Mouse (Mus musculus) MEL (cell line): ENCODE measurements around the gene Vps37d. TPM values are rescaled to one million over a fixed set of nuclear protein-coding genes. Genes with fewer than 3 reads are reported as not detected.

Source experiments
- DNase-seq: peaks from one replicate; pipeline ENCODE4 v3.0.0; 2011; ENCODE audit warnings: low read depth, low spot score
- H3K27ac ChIP-seq: 2 replicates; pipeline ENCODE4 v1.5.1; 2012; ENCODE audit warnings: low read depth, mild to moderate bottlenecking, control low read depth, low read length, moderate library complexity; ENCODE audit not compliant: control insufficient read depth
- H3K27me3 ChIP-seq, 2 experiments: fragments of 150-350 bp in 1 of 2; sonication (generic) in 1 of 2; 2 replicates each; pipeline ENCODE4 v1.6.1; 2012; ENCODE audit warnings: low read length in 2 of 2, mild to moderate bottlenecking in 2 of 2, improper control_type of control experiment in 1 of 2, moderate library complexity in 1 of 2; ENCODE audit not compliant: insufficient read depth in 2 of 2, control insufficient read depth in 1 of 2
- H3K36me3 ChIP-seq, 2 experiments: 2 replicates each; pipeline ENCODE4 v1.6.1; 2012 to 2014; ENCODE audit warnings: low read length in 2 of 2, improper control_type of control experiment in 1 of 2, inconsistent platforms in 1 of 2, mild to moderate bottlenecking in 1 of 2; ENCODE audit not compliant: insufficient read depth in 2 of 2, control insufficient read depth in 1 of 2
- H3K4me1 ChIP-seq, 2 experiments: fragments of 150-350 bp in 1 of 2; sonication (generic) in 1 of 2; 2 replicates each; pipeline ENCODE4 v1.6.1; 2012; ENCODE audit warnings: low read length in 2 of 2, improper control_type of control experiment in 1 of 2, mild to moderate bottlenecking in 1 of 2; ENCODE audit not compliant: insufficient read depth in 2 of 2, control insufficient read depth in 1 of 2
- H3K4me3 ChIP-seq, 2 experiments: fragments of 150-350 bp in 1 of 2; sonication (generic) in 1 of 2; 2 replicates each; pipeline ENCODE4 v1.5.1; 2012; ENCODE audit warnings: low read depth in 2 of 2, low read length in 2 of 2, mild to moderate bottlenecking in 2 of 2, moderate library complexity in 2 of 2, control low read depth in 1 of 2, improper control_type of control experiment in 1 of 2; ENCODE audit not compliant: control insufficient read depth in 1 of 2, insufficient read depth in 1 of 2
- H3K79me2 ChIP-seq: 2 replicates; pipeline ENCODE4 v1.6.1; 2012; ENCODE audit warnings: mild to moderate bottlenecking, low read length, moderate library complexity; ENCODE audit not compliant: control insufficient read depth, poor library complexity, insufficient read depth
- H3K9ac ChIP-seq: 2 replicates; pipeline ENCODE4 v1.6.1; 2012; ENCODE audit warnings: low read depth, mild to moderate bottlenecking, control low read depth, low read length, moderate library complexity; ENCODE audit not compliant: control insufficient read depth, poor library complexity, severe bottlenecking
- H3K9me3 ChIP-seq: fragments of 150-350 bp; sonication (generic); replicated peaks from 2 replicates; pipeline ENCODE4 v1.6.1; 2012; ENCODE audit warnings: mild to moderate bottlenecking, low read length, improper control_type of control experiment, moderate library complexity; ENCODE audit not compliant: insufficient read depth
- BHLHE40 ChIP-seq: IDR thresholded peaks from 2 replicates; pipeline ENCODE4 v1.6.1; 2012; ENCODE audit warnings: low read depth, mild to moderate bottlenecking, inconsistent platforms, low read length, improper control_type of control experiment, borderline replicate concordance
- CTCF ChIP-seq, 3 experiments: IDR thresholded peaks in 2 of 3; conservative IDR thresholded peaks in 1 of 3; 2 replicates each; pipeline ENCODE4 v1.5.1; 2011 to 2012; ENCODE audit warnings: low read length in 3 of 3, low read depth in 2 of 3, mild to moderate bottlenecking in 2 of 3, improper control_type of control experiment in 1 of 3, inconsistent platforms in 1 of 3, mixed read lengths in 1 of 3, moderate library complexity in 1 of 3; ENCODE audit not compliant: control insufficient read depth in 1 of 3, insufficient read depth in 1 of 3, poor library complexity in 1 of 3, severe bottlenecking in 1 of 3
- ELF1 ChIP-seq: IDR thresholded peaks from 2 replicates; pipeline ENCODE4 v1.6.1; 2014; ENCODE audit warnings: low read depth, mild to moderate bottlenecking, inconsistent platforms, low read length, improper control_type of control experiment, moderate library complexity
- ETS1 ChIP-seq: IDR thresholded peaks from 2 replicates; pipeline ENCODE4 v1.6.1; 2012; ENCODE audit warnings: low read depth, mild to moderate bottlenecking, inconsistent platforms, low read length, improper control_type of control experiment, moderate library complexity
- KAT2A ChIP-seq: conservative IDR thresholded peaks from 2 replicates; pipeline ENCODE4 v1.6.1; 2012; ENCODE audit warnings: low read depth, low read length, improper control_type of control experiment, inconsistent platforms
- MAZ ChIP-seq: IDR thresholded peaks from 2 replicates; pipeline ENCODE4 v1.6.1; 2012; ENCODE audit warnings: low read depth, mild to moderate bottlenecking, inconsistent platforms, low read length, improper control_type of control experiment
- MYC ChIP-seq: IDR thresholded peaks from 2 replicates; pipeline ENCODE4 v1.6.1; 2011; ENCODE audit warnings: low read depth, mild to moderate bottlenecking, low read length, improper control_type of control experiment, moderate library complexity
- NRF1 ChIP-seq: IDR thresholded peaks from 2 replicates; pipeline ENCODE4 v1.6.1; 2014; ENCODE audit warnings: low read depth, mild to moderate bottlenecking, inconsistent platforms, low read length, improper control_type of control experiment, moderate library complexity; ENCODE audit not compliant: poor library complexity, insufficient read depth, severe bottlenecking
- RAD21 ChIP-seq: IDR thresholded peaks from 2 replicates; pipeline ENCODE4 v1.6.1; 2011; ENCODE audit warnings: mild to moderate bottlenecking, low read depth, low read length, improper control_type of control experiment
- SIN3A ChIP-seq: IDR thresholded peaks from 2 replicates; pipeline ENCODE4 v1.6.1; 2012; ENCODE audit warnings: low read length, improper control_type of control experiment, inconsistent platforms
- SMC3 ChIP-seq: IDR thresholded peaks from 2 replicates; pipeline ENCODE4 v1.6.1; 2011; ENCODE audit warnings: low read depth, low read length, improper control_type of control experiment
- TAL1 ChIP-seq: IDR thresholded peaks from 2 replicates; pipeline ENCODE4 v1.6.1; 2012; ENCODE audit warnings: mild to moderate bottlenecking, inconsistent platforms, low read length, moderate library complexity, mixed read lengths
- USF1 ChIP-seq: IDR thresholded peaks from 2 replicates; pipeline ENCODE4 v1.6.1; 2014; ENCODE audit warnings: low read depth, mild to moderate bottlenecking, inconsistent platforms, low read length, improper control_type of control experiment, moderate library complexity
- ZC3H11A ChIP-seq: IDR thresholded peaks from 2 replicates; pipeline ENCODE4 v1.6.1; 2012; ENCODE audit warnings: low read depth, mild to moderate bottlenecking, inconsistent platforms, low read length, improper control_type of control experiment
- ZMIZ1 ChIP-seq: IDR thresholded peaks from 2 replicates; pipeline ENCODE4 v1.6.1; 2012; ENCODE audit warnings: low read depth, mild to moderate bottlenecking, inconsistent platforms, low read length, improper control_type of control experiment, moderate library complexity
- polyA plus RNA-seq, 2 experiments: library from polyadenylated mRNA; stranded (reverse) in 1 of 2; unstranded in 1 of 2; fragments of >175 nt in 1 of 2; fragments of >200 nt in 1 of 2; gene quantifications; 2 replicates each; pipeline versions ENCODE4 v1.2.1 to v1.2.4; 2012; ENCODE audit warnings: low replicate concordance in 2 of 2, low read depth in 1 of 2; ENCODE audit not compliant: insufficient read length in 2 of 2, insufficient read depth in 1 of 2, missing spikeins in 1 of 2
- total RNA-seq: library from RNA; depleted of rRNA; stranded (reverse); fragments of 300-350 nt; gene quantifications from 2 replicates; pipeline ENCODE4 v1.2.3, GENCODE M21; 2012

The Vps37d gene
- total and polyA plus RNA-seq, 3 experiments = 0.31 to 1.2 TPM; not detected in 1

DNA sequence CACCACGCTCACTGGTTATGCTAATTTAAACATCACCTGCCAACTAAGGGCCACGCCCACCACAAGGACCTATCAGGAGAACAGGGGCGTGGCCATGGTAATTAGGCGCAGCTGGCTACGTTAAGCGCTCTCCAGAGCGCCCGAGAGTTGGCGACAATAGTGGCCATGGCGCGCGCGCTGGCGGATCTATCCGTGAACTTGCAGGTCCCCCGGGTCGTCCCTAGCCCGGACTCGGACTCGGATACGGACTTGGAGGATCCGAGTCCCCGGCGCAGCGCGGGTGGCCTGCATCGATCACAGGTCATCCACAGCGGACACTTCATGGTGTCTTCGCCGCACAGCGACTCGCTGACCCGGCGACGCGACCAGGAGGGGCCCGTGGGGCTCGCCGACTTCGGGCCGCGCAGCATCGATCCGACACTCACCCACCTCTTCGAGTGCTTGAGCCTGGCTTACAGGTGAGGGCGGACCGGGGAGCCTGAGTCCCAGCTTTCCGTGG is 28.7 kb upstream of the Vps37d start:
- no peaks in the 10 kb centered on the region for H3K36me3 ChIP-seq
- H3K9me3 ChIP-seq = no peaks in the 10 kb centered on the region
- no peak overlapping the region for H3K27ac ChIP-seq
- TF ChIP-seq ELF1 (no peak), CTCF (IDR thresholded peaks at IDR 0.05 in 2 of 3, conservative IDR thresholded peaks at IDR 0.05 in 1 of 3; ENCODE audit: control insufficient read depth in 1 of 3, insufficient read depth in 1 of 3, low read depth in 2 of 3, low read length in 3 of 3, poor library complexity in 1 of 3, severe bottlenecking in 1 of 3) (no peak), MAZ (no peak), ZMIZ1 (no peak), ETS1 (no peak), SIN3A (no peak), TAL1 (no peak), BHLHE40 (no peak), KAT2A (no peak), NRF1 (no peak), MYC (no peak), USF1 (no peak)
- TF ChIP-seq, all 39 proteins: peak for 0
- Histone ChIP-seq H3K27me3 (no peaks in the 10 kb centered on the region), H3K9ac (no peak overlapping the region), H3K4me1 (no peaks in the 10 kb centered on the region), H3K4me3 (no peak overlapping the region), H3K79me2 (no peaks in the 10 kb centered on the region)
- DNase-seq = no peak

DNA sequence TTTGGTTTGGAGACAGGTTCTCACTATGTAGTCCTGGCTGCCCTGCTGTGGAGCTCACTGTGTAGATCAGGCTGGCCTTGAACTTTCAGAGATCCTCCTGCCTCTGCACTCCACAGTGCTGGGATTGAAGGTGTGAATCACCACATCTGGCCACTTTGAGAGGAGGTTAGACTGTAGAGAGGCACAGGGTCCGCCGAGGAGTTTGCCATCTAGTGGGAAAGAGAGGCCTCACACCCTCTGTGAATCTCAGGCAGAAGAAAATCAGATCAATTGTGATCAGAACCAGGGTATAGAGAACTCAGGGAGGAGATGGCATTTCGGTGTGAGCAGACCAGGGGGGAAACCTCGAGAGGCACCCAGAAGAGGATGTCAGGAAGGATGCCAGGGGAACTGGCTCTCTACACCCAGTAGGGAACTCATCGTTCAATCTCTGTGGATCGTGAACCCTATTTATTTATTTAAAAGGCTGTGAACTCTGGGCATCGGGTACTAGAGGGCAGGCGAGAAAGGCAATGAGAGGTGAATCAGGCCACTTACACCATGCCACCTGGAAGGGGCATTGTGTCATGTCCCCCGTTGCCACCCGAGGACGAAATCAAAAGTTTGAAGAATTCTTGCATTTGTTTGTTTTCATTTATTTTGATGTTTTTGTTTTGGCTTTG is 26.1 kb upstream of the Vps37d start:
- Histone ChIP-seq H3K79me2 (no peaks in the 10 kb centered on the region), H3K36me3 (no peaks in the 10 kb centered on the region), H3K9me3 (no peaks in the 10 kb centered on the region), H3K9ac (no peak overlapping the region), H3K4me1 (no peaks in the 10 kb centered on the region), H3K27me3 (peaks cover 0 to 2% of the 10 kb centered on the region in 2 experiments; a peak in 1 of 4 replicates), H3K4me3 (no peak overlapping the region), H3K27ac (no peak overlapping the region)
- peak; percentile 30 to 62 (median 55); a peak in 5 of 6 replicates for TF ChIP-seq CTCF (IDR thresholded peaks at IDR 0.05 in 2 of 3, conservative IDR thresholded peaks at IDR 0.05 in 1 of 3; ENCODE audit: control insufficient read depth in 1 of 3, insufficient read depth in 1 of 3, low read depth in 2 of 3, low read length in 3 of 3, poor library complexity in 1 of 3, severe bottlenecking in 1 of 3)
- peak; percentile 22; the same call in 1 of the 2 replicates for TF ChIP-seq ZC3H11A
- peak; percentile 40 for TF ChIP-seq RAD21
- peak; percentile 73 for TF ChIP-seq SMC3
- TF ChIP-seq KAT2A = no peak
- DNase-seq = peak; percentile 26
